Mouse (Mus musculus): ENCODE measurements around the gene Msrb2.

- TF ChIP-seq CTCF (conservative IDR thresholded peaks at IDR 0.05; ENCODE audit: low read length), result no peak
- TF ChIP-seq NANOG (IDR thresholded peaks at IDR 0.05; ENCODE audit: borderline replicate concordance, low read length), result no peak
- TF ChIP-seq POU5F1 (IDR thresholded peaks at IDR 0.05; ENCODE audit: borderline replicate concordance, low read length), result no peak
Observed at GRCm38 (mm10) chr2:19327811-19328210, 43.4 kb upstream of the Msrb2 start.
